Mouse (Mus musculus): ENCODE measurements around the gene Fam110a.

Fam110a gene

DNA sequence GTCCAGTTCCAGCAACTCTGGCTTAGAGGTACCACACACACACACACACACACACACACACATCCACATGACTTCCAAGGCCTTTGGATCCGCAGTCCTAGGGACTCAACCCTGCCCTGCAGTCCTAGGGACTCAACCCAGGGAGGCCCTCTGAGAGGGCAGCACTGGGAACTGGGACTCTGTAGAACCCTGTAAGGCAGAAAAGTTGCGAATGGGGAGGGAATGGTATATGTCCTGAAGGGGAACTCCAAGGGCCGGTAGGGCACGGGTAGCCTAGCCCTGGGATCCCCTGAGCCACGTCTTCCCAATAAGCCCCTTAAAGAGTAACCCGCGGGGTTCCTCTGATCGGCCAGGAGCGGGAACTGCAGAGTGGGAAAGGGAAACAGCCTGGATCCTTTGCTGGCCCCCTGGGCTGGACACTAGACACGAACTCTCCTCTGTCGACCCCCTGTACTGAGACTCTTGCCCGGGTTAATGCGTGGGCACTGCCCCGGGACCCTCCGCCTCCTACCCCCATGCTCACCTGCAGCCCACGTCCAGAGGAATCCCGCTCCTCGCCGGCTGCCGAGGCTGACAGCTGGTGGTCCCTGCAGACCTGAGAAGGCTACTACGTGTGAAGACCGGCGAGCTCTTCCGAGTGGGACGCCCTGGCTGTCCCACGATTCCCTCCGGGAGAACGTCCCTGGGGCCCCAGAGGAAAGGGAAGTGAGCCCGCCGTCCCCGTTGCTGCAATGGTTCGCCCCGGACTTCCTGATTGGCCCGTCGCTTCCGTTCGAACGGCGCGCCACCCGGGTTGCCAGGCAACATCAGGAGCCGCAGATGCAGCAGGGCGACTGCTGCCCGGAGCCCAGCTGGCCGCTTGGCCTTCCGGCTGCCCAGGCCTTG is at the start of gene Fam110a:
TSS of gene Fam110a (minus strand) at position 750 of the 885 bp plus-strand sequence.
- peak; percentile 92 for DNase-seq (ENCODE audit: low spot score)

DNA sequence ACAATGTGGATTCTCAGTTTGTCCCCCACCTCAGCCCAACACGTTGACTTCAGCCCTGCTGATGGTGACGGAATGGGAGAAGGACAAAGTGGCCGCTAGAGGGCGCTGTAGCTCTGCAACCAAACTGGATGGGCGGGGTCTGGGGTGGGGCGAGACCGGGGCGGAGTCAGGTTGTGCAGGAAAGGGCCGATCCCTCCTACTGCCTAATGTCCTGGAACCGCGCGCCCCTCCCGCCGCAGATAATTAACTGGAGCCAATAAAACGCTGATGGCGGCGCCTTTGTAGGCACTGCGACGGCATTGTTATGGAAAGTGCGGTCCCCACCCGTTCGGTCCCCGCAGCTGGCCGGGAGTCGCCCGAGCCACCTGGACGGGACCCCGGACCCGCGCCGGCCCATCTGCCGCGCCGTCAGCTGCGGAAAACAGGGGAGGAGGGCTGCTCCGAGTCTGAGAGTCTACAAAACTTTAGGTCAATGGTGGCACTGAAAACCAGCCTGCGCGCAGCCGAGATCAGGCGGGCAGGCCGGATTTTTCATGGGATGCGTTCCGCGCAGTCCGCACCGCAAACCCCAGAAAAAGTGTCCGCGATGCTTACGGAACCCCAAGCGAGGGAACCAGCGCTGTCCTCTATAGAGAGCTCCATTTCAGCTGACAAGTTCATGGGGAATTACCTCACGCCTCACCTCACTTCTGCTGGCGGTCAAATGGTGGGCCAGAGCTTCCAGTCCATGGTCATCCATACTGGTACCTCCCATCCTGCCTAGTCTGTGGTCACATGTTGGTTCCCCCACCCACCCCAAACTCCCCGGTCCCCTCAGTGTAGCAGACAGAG is 49.4 kb upstream of the Fam110a start:
- peak; percentile 84 for DNase-seq (ENCODE audit: low spot score)

DNA sequence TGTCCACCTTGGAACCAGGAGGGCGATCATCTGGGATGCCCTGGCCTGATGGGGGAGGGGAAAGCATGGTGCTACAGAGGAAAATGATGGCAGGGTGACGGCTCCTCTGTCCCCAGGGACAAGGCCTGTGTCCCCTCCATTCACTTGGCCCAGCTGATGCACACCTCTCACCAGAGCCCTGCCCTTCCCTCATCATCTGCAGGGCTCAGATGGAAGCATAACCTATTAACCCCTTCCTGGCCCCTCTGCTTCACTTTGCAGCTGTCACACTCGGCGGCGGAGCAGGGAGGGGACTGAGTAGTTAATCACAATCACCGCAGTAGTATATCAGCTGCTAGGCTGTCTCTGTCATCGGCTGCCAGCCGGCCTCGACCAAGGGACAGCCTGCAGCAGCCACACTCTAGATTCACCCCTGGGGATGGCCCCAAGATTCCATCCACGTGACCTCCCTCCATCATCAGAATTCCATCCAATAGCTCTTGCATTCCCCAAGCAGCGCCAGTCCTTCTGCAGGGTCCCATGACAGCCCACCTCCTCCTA is 44.9 kb upstream of the Fam110a start:
- no peak for DNase-seq (ENCODE audit: low spot score)

DNA sequence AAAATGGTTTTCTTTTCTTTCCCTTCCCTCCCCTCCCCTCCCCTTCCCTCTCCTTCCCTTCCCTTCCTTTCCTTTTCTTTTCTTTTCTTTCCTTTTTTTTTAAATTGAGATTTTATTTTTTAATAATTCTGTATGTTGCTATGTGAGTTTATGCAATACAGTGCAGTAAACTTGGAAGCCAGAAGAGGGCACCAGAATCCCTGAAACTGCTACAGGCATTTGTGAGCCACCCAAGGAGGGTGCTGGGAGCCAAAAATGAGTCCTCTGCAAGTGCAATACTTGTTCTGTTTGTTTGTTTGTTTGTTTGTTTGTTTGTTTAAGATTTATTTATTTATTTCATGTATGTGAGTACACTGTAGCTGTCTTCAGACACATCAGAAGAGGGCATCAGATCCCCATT is 42.0 kb upstream of the Fam110a start:
- no peak for DNase-seq (ENCODE audit: low spot score)

DNA sequence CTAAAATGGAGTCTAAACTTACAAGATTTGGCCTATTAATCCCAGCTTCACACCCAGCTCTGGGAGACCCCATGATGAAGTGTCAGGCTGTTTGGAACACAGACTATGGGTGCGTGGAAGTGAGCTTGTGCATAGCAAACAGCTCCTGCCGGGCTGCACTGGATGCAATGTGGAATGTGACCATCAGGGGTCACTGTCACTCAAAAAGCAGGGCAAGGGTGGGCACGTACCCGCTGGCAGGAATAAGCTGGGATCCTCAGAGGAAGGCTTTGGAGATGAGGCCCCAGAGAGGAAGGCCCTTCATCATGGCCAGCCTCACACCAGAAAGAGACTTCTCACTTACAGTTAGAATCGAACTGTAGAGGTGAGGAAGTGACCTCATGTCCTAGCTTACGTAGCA is 40.2 kb upstream of the Fam110a start:
- peak; percentile 36 for DNase-seq (ENCODE audit: low spot score)

DNA sequence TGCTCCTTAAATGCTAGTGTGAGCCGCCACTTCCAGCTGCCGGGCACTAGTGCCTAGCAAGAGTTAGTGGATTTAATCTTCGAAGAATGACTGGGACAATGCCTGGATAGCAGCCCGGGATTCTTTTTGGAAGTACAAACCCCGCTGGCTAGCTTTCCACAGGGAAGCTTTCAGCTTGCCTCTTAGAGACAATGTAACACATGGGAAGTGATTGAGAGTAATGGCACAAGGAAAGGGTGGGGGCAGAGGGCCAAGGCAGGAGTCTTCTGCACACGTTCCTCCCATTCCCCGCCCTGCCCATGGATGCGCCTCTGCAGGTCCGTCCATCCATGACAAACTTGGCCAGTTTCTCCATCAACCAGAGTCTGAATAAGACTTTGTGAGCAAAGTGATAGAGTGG is 36.6 kb upstream of the Fam110a start:
- no peak for DNase-seq (ENCODE audit: low spot score)

DNA sequence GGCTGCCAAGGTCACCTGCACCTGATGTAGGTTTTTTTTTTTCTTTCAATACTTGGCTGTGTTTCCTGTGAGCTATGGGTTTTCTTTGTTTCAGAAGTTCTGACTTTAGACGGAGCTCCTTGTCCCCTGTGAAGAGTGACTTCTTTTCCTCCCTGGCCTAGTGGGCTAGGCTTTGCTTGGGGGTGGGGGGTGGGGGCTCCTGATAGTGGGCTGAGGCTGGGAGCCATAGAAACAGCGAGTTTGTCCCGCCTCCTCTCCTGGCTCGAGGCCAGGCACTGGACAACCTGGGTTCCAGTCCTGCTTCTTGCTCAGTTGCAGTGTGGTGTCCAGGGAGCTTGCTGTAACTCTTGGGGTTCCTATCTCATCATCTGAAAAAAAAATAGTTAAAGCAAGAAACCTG is 36.0 kb upstream of the Fam110a start:
- DNase-seq (ENCODE audit: low spot score) = no peak

DNA sequence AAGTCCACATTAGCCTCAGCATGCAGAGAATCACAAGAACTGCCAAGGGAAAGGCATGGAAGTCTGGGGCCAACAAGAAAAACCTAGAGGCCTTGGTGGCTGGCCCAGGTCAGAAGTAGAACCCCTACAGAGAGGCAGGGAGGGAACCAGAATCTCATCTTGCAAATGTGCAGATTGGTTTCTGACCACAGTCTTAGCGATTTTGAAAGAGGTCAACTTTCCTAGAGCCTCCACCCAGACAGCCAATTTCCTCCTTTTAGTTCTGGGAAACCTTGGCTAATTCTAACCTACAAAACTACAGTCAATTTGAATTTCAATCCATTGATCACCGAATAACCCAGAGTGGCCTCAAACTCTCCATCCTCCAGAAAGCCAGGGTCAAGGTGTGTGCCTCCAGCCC is 32.7 kb upstream of the Fam110a start:
- no peak for DNase-seq (ENCODE audit: low spot score)

DNA sequence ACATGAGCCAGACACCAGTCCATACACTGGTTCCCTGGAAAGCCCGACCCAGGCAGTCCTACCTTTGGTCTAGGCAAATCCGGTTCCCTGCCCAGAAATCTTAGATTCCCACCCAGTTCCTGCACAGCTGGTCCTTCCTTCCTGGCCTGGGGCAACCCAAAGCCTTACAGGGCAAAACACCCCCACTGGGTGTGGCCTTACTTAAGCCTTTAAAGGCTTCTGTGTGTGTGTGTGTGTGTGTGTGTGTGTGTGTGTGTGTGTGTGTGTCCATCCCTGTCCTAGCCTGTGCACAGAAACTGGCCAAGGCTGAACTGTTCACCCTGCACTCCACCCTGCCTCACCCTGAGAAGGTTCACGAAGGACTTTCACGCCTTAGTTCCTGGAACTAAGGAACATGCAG is 32.2 kb upstream of the Fam110a start:
- no peak for DNase-seq (ENCODE audit: low spot score)

DNA sequence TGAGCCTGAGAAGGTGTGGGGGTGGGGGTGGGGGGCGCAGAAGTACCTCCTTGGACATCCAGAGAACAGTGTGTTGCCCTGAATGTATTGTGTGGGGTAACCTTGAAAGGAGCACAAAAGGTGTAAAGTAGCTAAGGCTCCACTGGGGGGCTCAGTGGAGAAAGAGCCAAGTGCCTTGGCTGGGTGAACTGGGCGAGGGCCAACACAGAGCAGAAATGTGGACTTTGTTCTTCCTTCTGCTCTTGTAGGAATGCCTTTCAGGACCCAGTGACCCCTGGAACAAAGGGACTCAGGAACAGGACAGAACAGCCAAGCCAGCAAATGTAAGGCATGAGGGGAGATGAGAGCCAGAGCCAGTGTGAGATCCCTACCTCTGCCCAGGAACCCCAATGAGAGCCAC is 31.7 kb upstream of the Fam110a start:
- peak; percentile 26 for DNase-seq (ENCODE audit: low spot score)

DNA sequence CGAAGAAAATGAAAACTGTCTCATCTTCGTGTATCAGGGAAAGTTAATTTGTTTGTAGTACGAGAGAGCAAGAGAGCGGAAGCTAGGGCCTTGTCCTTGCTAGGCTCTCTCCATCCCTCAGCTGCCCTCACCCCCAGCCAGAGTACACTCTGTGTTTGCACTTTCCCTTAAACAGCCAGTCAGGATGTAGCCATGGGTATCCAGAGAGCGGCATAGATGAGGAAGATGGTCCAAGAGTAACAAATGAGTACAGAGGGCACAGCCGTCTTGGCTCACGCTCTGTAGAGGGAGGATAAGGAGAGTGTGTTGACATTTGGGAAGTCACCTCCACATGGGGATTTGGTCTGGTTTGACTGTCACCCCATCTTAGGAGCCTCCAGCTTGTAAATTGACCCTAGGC is 30.6 kb upstream of the Fam110a start:
- DNase-seq (ENCODE audit: low spot score) = no peak

DNA sequence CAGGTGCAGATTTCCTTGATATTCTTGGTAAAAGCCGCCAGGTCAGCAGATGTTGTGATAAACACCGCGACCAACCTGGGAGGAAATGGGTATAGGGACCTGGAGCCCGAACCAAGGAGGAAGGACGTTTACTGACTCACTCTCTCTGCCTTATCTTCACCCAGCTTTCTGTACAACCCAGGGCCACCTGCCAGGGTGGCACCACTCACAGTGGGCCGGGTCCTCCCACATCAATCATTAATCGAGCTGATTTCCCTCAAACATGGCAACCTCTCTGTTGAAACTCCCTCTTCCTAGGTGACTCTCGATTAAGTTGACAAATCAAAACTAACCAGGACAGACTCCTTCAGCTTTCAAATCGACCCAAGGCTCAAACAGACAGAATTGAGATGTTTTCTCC is 30.2 kb upstream of the Fam110a start:
- no peak for DNase-seq (ENCODE audit: low spot score)

DNA sequence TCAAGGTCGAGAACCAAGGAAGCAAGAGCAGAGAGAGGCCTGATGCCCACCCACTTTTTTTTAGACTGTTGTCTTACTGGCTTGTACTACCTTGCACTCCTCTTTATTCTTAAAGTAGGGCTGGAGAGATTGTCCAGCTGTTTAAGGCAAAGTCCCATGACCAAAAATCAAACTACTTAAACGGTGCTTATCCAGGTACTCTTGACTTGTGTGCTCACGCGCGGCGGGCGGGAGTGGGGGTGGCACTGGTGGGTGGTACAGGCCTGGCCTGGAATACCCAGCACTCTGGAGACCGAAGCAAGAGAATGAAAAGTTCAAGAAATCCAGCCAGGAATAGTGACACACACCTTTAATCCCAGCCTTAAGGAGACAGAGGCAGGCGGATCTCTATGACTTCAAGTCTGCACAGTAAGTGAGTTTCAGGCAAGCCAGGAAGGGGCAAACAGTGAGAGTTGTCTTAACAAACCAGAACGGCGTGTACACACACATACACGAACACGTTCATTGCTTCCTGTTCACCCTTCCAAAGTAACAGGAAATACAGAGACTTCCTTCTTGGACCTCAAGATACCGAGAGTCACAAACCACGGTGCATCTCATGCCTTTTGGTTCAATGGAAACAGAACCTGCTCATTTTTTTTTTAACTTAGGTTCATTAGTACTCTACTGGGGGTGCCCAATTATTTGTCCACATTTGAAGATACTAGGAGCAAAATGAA is 29.2 kb upstream of the Fam110a start:
- DNase-seq (ENCODE audit: low spot score) = no peak

DNA sequence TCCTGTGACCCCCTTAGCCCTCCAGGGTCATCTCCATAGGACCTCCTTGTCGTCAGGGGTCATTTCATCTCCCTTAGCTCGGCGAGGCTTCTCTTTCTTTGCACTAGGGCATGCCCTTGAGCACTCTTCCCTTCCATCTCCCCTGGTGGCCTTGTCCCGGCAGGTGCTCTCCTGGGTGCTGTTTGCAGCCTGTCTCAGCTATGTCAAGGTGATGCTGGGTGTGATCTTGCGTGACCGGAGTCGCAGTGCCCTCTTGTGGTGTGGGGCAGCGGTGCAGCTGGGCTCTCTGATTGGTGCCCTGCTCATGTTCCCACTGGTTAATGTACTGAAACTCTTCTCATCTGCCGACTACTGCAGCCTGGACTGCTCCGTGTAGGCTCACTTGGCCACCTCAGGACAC is 27.8 kb upstream of the Fam110a start:
- DNase-seq (ENCODE audit: low spot score) = peak; percentile 32

DNA sequence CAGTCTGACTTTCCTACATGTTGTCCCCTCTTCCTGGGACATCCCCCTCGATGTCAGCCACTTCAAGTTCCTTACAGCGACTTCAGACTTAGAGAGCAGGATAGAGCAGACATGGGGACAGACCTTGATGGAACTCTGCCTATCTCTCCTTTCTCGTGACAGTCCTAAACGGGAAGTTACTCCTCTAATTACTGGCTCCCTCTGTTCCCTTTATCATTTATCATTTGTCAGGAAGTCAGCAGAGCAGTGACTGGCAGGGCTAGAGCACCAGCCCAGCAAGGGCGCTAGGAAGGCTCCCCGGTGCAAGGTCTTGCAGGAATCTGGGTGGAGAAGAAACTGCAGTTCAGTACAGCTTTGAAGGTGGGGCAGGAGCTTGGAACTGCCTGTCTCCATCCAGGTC is 22.5 kb upstream of the Fam110a start:
- no peak for DNase-seq (ENCODE audit: low spot score)

DNA sequence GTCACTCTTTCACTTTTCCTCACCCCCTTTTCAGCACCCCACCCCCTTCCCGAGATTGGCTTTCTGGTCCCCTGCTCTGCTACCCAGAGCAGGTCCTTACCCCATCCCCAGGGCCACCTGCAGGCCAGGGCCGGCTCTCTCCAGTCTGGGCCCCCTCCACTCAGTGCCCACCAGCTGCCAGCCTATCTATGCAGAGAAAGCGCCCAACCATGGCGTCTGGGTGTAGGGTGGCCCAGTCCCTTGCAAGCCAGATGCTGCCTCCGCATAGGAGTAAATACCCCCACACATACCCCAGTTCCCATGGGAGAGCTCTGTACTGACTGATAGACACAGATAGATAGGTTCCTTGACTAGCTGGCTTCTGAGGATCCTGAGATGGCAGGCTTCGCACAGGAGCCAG is 20.7 kb upstream of the Fam110a start:
- no peak for DNase-seq (ENCODE audit: low spot score)

DNA sequence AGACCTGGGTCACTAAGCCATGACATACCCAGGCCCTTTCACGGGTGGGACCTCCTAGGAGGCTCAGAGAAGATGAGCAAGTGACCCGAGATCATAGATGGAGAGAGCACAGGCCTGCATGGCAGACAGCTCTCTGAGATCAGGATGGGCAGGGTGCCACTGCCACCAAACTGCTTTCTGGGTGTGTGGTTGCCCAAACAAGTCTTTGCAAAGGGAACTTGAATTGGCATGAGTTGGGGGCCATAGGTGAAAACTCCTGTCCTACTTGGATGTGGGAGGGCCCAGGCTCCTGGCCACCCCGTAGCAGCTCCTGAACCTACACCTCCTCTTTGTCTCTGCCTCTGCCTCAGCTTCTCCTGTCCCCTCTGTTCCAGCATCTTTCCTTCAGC is 20.3 kb upstream of the Fam110a start:
- DNase-seq (ENCODE audit: low spot score) = no peak

DNA sequence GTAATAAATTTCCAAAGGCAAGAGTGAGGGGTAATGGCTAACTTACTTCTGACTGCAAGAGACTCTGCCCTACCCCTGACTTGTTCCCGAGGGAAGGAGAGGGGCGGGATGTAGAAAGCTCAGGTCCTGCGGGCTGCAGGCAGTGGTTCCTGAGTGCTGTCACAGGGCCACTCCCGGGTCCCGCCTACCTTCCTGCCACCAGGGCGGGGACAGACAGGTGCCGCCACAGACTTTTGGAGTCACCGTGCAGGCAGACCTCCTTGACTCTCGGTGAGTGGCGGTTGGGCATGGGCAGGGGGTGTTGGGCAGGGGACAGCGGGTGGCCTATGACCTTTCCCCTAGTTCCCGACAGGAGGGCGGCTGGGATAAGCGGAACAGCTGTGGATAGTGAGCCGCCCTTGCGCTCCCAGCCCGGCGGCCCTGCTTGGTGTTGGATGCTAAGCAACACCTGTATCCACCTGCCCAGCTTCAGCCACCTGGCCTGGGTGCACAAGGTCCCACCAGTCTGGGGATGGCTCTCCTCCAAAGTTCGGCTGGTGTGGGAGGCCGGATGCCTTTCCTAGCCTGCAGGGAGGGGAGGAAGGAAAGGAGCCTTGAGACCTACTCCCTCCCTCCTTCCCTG is 19.8 kb upstream of the Fam110a start:
- DNase-seq (ENCODE audit: low spot score) = peak; percentile 32

DNA sequence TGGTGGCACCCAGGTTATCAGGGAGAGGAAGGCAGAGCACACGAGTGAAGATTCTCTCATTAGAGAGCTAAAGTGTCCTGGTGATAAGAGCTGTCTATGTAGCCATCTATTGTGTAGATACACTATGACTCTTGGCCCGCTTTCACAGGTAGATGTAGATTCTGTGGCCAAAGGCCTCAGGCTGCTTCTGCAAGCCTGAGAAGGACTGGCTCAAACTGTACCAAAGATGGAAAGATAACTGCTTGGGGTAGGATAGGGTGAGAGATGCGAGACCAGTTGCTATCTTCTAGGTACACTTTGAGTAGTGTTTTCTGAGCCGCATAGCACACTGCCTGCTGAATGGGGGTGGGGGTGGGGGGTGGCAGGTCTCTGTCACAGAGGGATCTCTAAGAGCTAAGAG is 18.9 kb upstream of the Fam110a start:
- no peak for DNase-seq (ENCODE audit: low spot score)

DNA sequence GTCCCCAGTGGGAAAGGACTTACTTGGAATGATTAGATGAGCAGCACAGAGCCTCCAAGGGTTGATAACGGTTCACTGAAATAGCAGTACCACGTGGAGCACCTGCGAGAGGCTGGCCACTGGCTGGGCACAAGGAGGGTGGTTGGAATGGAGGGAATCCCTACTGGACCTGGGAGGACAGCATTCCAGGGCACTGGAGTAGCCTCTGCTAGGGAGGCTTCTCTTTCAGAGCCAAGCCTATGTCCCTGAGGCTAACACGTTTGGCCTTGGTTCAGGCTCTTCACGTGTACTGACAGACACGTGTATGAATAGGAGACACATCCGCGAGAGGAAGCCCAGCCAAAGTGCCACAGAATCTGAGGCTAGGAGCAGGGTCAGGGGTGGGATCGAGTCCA is 18.5 kb upstream of the Fam110a start:
- no peak for DNase-seq (ENCODE audit: low spot score)

DNA sequence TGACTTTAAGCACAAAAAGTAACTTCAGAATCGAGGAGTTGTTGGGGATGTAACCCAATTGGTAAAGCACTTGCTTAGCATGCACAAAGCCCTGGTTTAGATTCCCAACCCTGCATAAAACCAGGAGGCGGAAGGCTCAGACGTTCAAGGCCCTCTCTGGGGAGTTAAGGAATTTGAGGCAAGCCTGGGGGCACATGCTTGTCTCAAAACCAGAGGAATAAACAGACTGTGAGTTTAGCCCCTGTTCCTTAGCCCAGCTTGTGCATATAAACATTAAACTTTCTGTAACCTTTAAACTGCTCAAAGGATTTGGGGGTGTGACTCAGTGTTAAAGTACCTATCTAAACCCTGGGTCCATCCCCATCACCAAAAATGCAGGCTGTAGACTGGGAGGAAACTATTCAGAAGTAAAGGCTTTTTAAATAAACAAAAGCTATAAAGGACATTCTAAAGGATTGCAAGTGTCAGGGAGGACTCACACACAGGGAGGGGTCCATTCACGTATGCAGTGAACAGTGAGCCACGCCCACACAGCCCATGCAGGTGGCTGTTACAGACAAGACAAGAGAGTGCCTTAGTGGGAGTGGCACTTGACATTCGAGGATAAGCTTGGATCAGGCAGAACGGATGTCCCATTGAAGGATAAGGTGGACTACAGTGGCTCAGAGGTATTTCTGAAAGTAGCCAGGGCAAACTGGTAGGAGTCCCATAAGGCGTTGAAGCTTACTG is 17.9 kb upstream of the Fam110a start:
- no peak for DNase-seq (ENCODE audit: low spot score)

Data from ovary, postnatal 36 days (tissue).